Comparison of ENCODE assay signal across 31 mouse cellular contexts in genomic region chr14:25239335-25239960, GRCm38 (mm10).
DNase-seq lines count a peak whose midpoint lies in the region; ATAC-seq and TF ChIP-seq lines count a peak whose summit lies in the region.
"Had no signal": no experiment of that assay in that cellular context is flagged by ENCODE, and none has a peak within 500 bp of the region (broad histone marks: within the 10 kb centered on the region; RNA-seq: fewer than 3 reads in every experiment).

No protein-coding gene starts in this region.

- no peaks in the 10 kb centered on the region for H3K27me3 ChIP-seq in kidney, embryonic 16.5 days (ENCODE audit: insufficient read depth, low read length)
- H3K27me3 ChIP-seq in C2C12 (ENCODE audit: control insufficient read depth, insufficient read depth, insufficient read length) = no peaks in the 10 kb centered on the region
- no peaks in the 10 kb centered on the region for H3K27me3 ChIP-seq in embryonic facial prominence, embryonic 13.5 days
- H3K27me3 ChIP-seq in intestine, postnatal 0 days (replicated peaks; ENCODE audit: control insufficient read depth, insufficient read depth, low read length) = no peaks in the 10 kb centered on the region
- H3K27me3 ChIP-seq: hindbrain, embryonic 15.5 days; midbrain, embryonic 12.5 days; neural tube, embryonic 13.5 days; stomach, embryonic 15.5 days had no signal

- DNase-seq in gastrocnemius, adult 2 months = peak; percentile 32
- no peak for DNase-seq in gastrocnemius, postnatal 36 days
- DNase-seq in kidney, adult 8-10 months = no peak
- no peak for DNase-seq in adrenal gland, postnatal 25 days
- DNase-seq: adrenal gland, adult 8-10 months; cerebellum, adult 8-10 months; cerebellum, postnatal 25 days; gastrocnemius, postnatal 10 days; heart, adult 18-20 months; kidney, adult 2 months; lung, adult 18-20 months; lung, postnatal 4 days; right cerebral cortex, postnatal 25 days; thymus, postnatal 14 days had no signal

- no peak overlapping the region for H3ac ChIP-seq in C2C12 (ENCODE audit: control insufficient read depth, insufficient read length, low read depth)

- intact Hi-C loops in gastrocnemius, adult 2 months (cut with DNase I) = no loop called here
- intact Hi-C loops in gastrocnemius, postnatal 36 days (cut with DNase I) = no loop called here

- no peaks in the 10 kb centered on the region for H3K36me3 ChIP-seq in kidney, embryonic 16.5 days (ENCODE audit: insufficient read depth, low read length)
- H3K36me3 ChIP-seq in C2C12 (ENCODE audit: control insufficient read depth, insufficient read depth) = no peaks in the 10 kb centered on the region
- H3K36me3 ChIP-seq in embryonic facial prominence, embryonic 13.5 days = no peaks in the 10 kb centered on the region
- no peaks in the 10 kb centered on the region for H3K36me3 ChIP-seq in intestine, postnatal 0 days (ENCODE audit: control insufficient read depth, insufficient read depth)
- H3K36me3 ChIP-seq: hindbrain, embryonic 10.5 days; hindbrain, embryonic 15.5 days; midbrain, embryonic 12.5 days; neural tube, embryonic 13.5 days; stomach, embryonic 15.5 days had no signal

- H3K27ac ChIP-seq in gastrocnemius, adult 2 months = no peak overlapping the region
- H3K27ac ChIP-seq in kidney, embryonic 16.5 days (ENCODE audit: low read length) = no peak overlapping the region
- no peak overlapping the region for H3K27ac ChIP-seq in embryonic facial prominence, embryonic 13.5 days
- H3K27ac ChIP-seq in intestine, postnatal 0 days (ENCODE audit: low read depth, low read length) = no peak overlapping the region
- H3K27ac ChIP-seq: hindbrain, embryonic 10.5 days; hindbrain, embryonic 15.5 days; midbrain, embryonic 12.5 days; neural tube, embryonic 13.5 days; stomach, embryonic 15.5 days had no signal

- H3K9ac ChIP-seq in kidney, embryonic 16.5 days (replicated peaks; ENCODE audit: low read length) = no peak overlapping the region
- no peak overlapping the region for H3K9ac ChIP-seq in embryonic facial prominence, embryonic 13.5 days
- H3K9ac ChIP-seq in intestine, postnatal 0 days (ENCODE audit: low read depth, low read length) = no peak overlapping the region
- H3K9ac ChIP-seq: hindbrain, embryonic 15.5 days; midbrain, embryonic 12.5 days; neural tube, embryonic 13.5 days; stomach, embryonic 15.5 days had no signal

- TF ChIP-seq CTCF in gastrocnemius, adult 2 months (IDR thresholded peaks at IDR 0.05) = no peak
- TF ChIP-seq CTCF in C2C12 (IDR thresholded peaks at IDR 0.05; ENCODE audit: control insufficient read depth, insufficient read depth, insufficient read length) = no peak
- TF ChIP-seq CTCF in intestine, postnatal 0 days (IDR thresholded peaks at IDR 0.05; ENCODE audit: low read depth) = no peak

- no peaks in the 10 kb centered on the region for H3K79me3 ChIP-seq in C2C12 (ENCODE audit: low read depth)

- H3K79me2 ChIP-seq in C2C12 (ENCODE audit: control insufficient read depth, insufficient read depth) = no peaks in the 10 kb centered on the region

- no peaks in the 10 kb centered on the region for H3K9me3 ChIP-seq in kidney, embryonic 16.5 days (ENCODE audit: low read length)
- H3K9me3 ChIP-seq in embryonic facial prominence, embryonic 13.5 days = no peaks in the 10 kb centered on the region
- H3K9me3 ChIP-seq in intestine, postnatal 0 days (ENCODE audit: control insufficient read depth) = no peaks in the 10 kb centered on the region
- H3K9me3 ChIP-seq: hindbrain, embryonic 10.5 days; hindbrain, embryonic 15.5 days; megakaryocyte, embryonic 14.5 days; midbrain, embryonic 12.5 days; neural tube, embryonic 13.5 days; stomach, embryonic 15.5 days had no signal

- peak; percentile 26; the same call in 1 of the 2 replicates for ATAC-seq in kidney, embryonic 16.5 days (ENCODE audit: low FRiP score, low TSS enrichment)
- 0 out of 2 replicates have a peak, but pooled peaks have one; percentile 37 for ATAC-seq in embryonic facial prominence, embryonic 13.5 days (ENCODE audit: insufficient number of reproducible peaks, insufficient read depth, low FRiP score, low TSS enrichment, low read depth)
- ATAC-seq in intestine, postnatal 0 days = no peak
- ATAC-seq: CD4-positive, CD25-positive, alpha-beta regulatory T cell, adult 4 months; forebrain, embryonic 16.5 days; inflammation-experienced regulatory T-cells, adult 6 months; lung, postnatal 0 days had no signal

- 26% methylated on average over 3 of the region's 3 CpGs for WGBS in kidney, embryonic 16.5 days
- 54% methylated on average over 3 of the region's 3 CpGs for WGBS in embryonic facial prominence, embryonic 13.5 days
- WGBS in intestine, postnatal 0 days = 55% methylated on average over 3 of the region's 3 CpGs

- peaks cover 26% of the 10 kb centered on the region for H3K4me1 ChIP-seq in kidney, embryonic 16.5 days (ENCODE audit: insufficient read depth, low read length)
- peaks cover 21% of the 10 kb centered on the region for H3K4me1 ChIP-seq in embryonic facial prominence, embryonic 13.5 days
- no peaks in the 10 kb centered on the region for H3K4me1 ChIP-seq in intestine, postnatal 0 days (replicated peaks; ENCODE audit: control insufficient read depth, insufficient read depth, low read length)
- H3K4me1 ChIP-seq: megakaryocyte, embryonic 14.5 days had no signal

- H3K4me3 ChIP-seq in gastrocnemius, adult 2 months = no peak overlapping the region
- no peak overlapping the region for H3K4me3 ChIP-seq in kidney, embryonic 16.5 days (ENCODE audit: low read length)
- no peak overlapping the region for H3K4me3 ChIP-seq in C2C12 (ENCODE audit: insufficient read depth, poor library complexity, severe bottlenecking)
- H3K4me3 ChIP-seq in embryonic facial prominence, embryonic 13.5 days = no peak overlapping the region
- H3K4me3 ChIP-seq in intestine, postnatal 0 days (ENCODE audit: low read depth, low read length) = no peak overlapping the region
- H3K4me3 ChIP-seq: erythroblast, embryonic 14.5 days; hindbrain, embryonic 10.5 days; hindbrain, embryonic 15.5 days; megakaryocyte, embryonic 14.5 days; midbrain, embryonic 12.5 days; neural tube, embryonic 13.5 days; stomach, embryonic 15.5 days had no signal

- H3K4me2 ChIP-seq in kidney, embryonic 16.5 days (replicated peaks; ENCODE audit: low read depth, low read length) = no peak overlapping the region
- H3K4me2 ChIP-seq in embryonic facial prominence, embryonic 13.5 days = no peak overlapping the region
- no peak overlapping the region for H3K4me2 ChIP-seq in intestine, postnatal 0 days (replicated peaks; ENCODE audit: low read depth)
- H3K4me2 ChIP-seq: heart, embryonic 11.5 days; hindbrain, embryonic 15.5 days; liver, embryonic 11.5 days; midbrain, embryonic 12.5 days; neural tube, embryonic 13.5 days; stomach, embryonic 15.5 days had no signal

TF ChIP-seq in C2C12, 6 proteins besides CTCF, POLR2A, EP300 and RAD21:
- no peak for TF ChIP-seq FOSL1 (IDR thresholded peaks at IDR 0.05; ENCODE audit: insufficient read depth, low read length, poor library complexity, severe bottlenecking)
- TF ChIP-seq USF1 (IDR thresholded peaks at IDR 0.05; ENCODE audit: low read depth) = peak; percentile 61
